In the genomic region with DNA sequence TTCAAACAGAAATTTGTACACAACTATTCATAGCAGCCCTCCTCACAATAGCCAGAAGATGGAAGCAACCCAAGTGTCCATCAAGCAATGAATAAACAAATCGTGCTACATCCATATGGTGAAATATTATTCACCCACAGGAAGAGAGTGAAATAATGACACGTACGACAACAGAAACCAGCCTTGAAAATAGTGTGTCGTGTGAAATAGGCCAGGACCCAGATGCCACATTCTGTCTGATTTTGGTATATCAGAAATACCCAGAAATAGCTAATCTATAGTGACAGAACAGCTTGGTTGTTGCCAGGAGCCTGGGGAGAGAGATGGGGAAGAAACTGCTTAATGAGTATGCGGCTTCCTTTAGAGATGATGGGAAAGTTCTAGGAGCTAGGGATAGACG, we compare ENCODE assay signal across 8 mouse cellular contexts. TPM values are rescaled to one million over a fixed set of nuclear protein-coding genes. Genes with fewer than 3 reads are reported as not detected.
DNase-seq lines count a peak whose midpoint lies in the region; ATAC-seq lines count a peak whose summit lies in the region.
"Had no signal": no experiment of that assay in that cellular context is flagged by ENCODE, and none has a peak within 500 bp of the region (broad histone marks: within the 10 kb centered on the region; RNA-seq: fewer than 3 reads in every experiment).

No protein-coding gene starts in this region.

- H3K4me1 ChIP-seq in kidney, embryonic 15.5 days: peaks cover 28% of the 10 kb centered on the region
- H3K4me1 ChIP-seq in embryonic facial prominence, embryonic 10.5 days: peaks cover 42% of the 10 kb centered on the region
- peaks cover 68% of the 10 kb centered on the region for H3K4me1 ChIP-seq in limb, embryonic 10.5 days

- H3K4me2 ChIP-seq in kidney, embryonic 15.5 days: no peak overlapping the region

- no peaks in the 10 kb centered on the region for H3K9me3 ChIP-seq in kidney, embryonic 15.5 days (replicated peaks)
- H3K9me3 ChIP-seq in embryonic facial prominence, embryonic 10.5 days: no peaks in the 10 kb centered on the region
- no peaks in the 10 kb centered on the region for H3K9me3 ChIP-seq in limb, embryonic 10.5 days (replicated peaks)

- H3K27ac ChIP-seq in kidney, embryonic 15.5 days: peak overlapping the region; percentile 85
- H3K27ac ChIP-seq in embryonic facial prominence, embryonic 10.5 days (replicated peaks): peak overlapping the region; percentile 80
- H3K27ac ChIP-seq in limb, embryonic 10.5 days: peak overlapping the region; percentile 92

- no peak for DNase-seq in kidney, postnatal 14 days
- peak; percentile 57 to 58 for DNase-seq in cerebellum, adult 18-20 months
- no peak for DNase-seq in embryonic facial prominence, embryonic 10.5 days (ENCODE audit: low spot score)
- DNase-seq in limb, embryonic 10.5 days (ENCODE audit: low spot score): no peak
- DNase-seq in adrenal gland, postnatal 25 days: no peak
- no peak for DNase-seq in spleen, postnatal 10 days (ENCODE audit: low spot score in 2 of 2)
- DNase-seq: thymus, adult 2 months had no signal

- no peaks in the 10 kb centered on the region for H3K27me3 ChIP-seq in kidney, embryonic 15.5 days
- H3K27me3 ChIP-seq in embryonic facial prominence, embryonic 10.5 days (replicated peaks; ENCODE audit: low read depth, poor library complexity, severe bottlenecking): no peaks in the 10 kb centered on the region
- H3K27me3 ChIP-seq in limb, embryonic 10.5 days (ENCODE audit: low read depth, poor library complexity, severe bottlenecking): no peaks in the 10 kb centered on the region

- no peak overlapping the region for H3K4me3 ChIP-seq in kidney, embryonic 15.5 days (replicated peaks)
- no peak overlapping the region for H3K4me3 ChIP-seq in embryonic facial prominence, embryonic 10.5 days
- peak overlapping the region; percentile 35 for H3K4me3 ChIP-seq in limb, embryonic 10.5 days

- no peak overlapping the region for H3K9ac ChIP-seq in kidney, embryonic 15.5 days

- ATAC-seq in kidney, embryonic 15.5 days (replicated peaks; ENCODE audit: low FRiP score): no peak

- 76% methylated on average over 6 of the region's 6 CpGs for WGBS in kidney, embryonic 15.5 days
- 78% methylated on average over 6 of the region's 6 CpGs for WGBS in embryonic facial prominence, embryonic 10.5 days
- whole genome bisulfite sequencing in limb, embryonic 10.5 days: 81% methylated on average over 6 of the region's 6 CpGs

- no peaks in the 10 kb centered on the region for H3K36me3 ChIP-seq in kidney, embryonic 15.5 days
- no peaks in the 10 kb centered on the region for H3K36me3 ChIP-seq in embryonic facial prominence, embryonic 10.5 days (replicated peaks)
- peaks cover 4% of the 10 kb centered on the region for H3K36me3 ChIP-seq in limb, embryonic 10.5 days

RNA-seq across cellular contexts. Expression of a gene that starts 58.3 kb away (rescaled TPM):
- 19.1 and 24.2 TPM in 2 replicates for polyA plus RNA-seq in kidney, embryonic 15.5 days (2015; fragmentation: Nextera tagmentation; extraction: Ambion mirVana)
- 14.2 and 14.3 TPM in 2 replicates for polyA plus RNA-seq in embryonic facial prominence, embryonic 10.5 days (2016; fragmentation: Nextera tagmentation; extraction: Ambion mirVana)
- 20.0 and 38.3 TPM in 2 replicates for polyA plus RNA-seq in limb, embryonic 10.5 days (2016; fragmentation: Nextera tagmentation; extraction: Ambion mirVana)
- 55.9 and 68.4 TPM in 2 replicates for total RNA-seq in adrenal gland, postnatal 25 days (2021)

Comparison
In these comparisons a context has a peak if more than half of its experiments do, and no peak if none do; other contexts are left out.
1. DNase-seq: peak in cerebellum, adult 18-20 months (2 of 2); none in kidney, postnatal 14 days (single experiment), embryonic facial prominence, embryonic 10.5 days (single experiment), limb, embryonic 10.5 days (single experiment), adrenal gland, postnatal 25 days (single experiment) and spleen, postnatal 10 days (0 of 2).
2. Peak in every context shown above with its lines, with median percentiles within 50 percentile points of each other: H3K27ac ChIP-seq.